Mouse (Mus musculus) heart, adult 8-10 months (tissue): ENCODE measurements around the gene Sugct. TPM values are rescaled to one million over a fixed set of nuclear protein-coding genes. Genes with fewer than 3 reads are reported as not detected.

Experiments used
- DNase-seq: peaks from one replicate; pipeline ENCODE4 v3.0.0; 2022; ENCODE audit warnings: low spot score
- total RNA-seq, 4 experiments: library from RNA; stranded (reverse); gene quantifications; 2 replicates each; pipeline ENCODE4 v1.2.4; 2022

Sugct gene
- total RNA-seq, 4 experiments from 2014 or later: 0.52 to 1.5 (median 1.1) TPM

- DNase-seq: no peak
Observed at GRCm38 (mm10) chr13:17038341-17038740, 657.0 kb downstream of the Sugct start.

GRCm38 (mm10) chr13:17037899-17038298, 657.5 kb downstream of the Sugct start:
- DNase-seq: no peak

GRCm38 (mm10) chr13:17030761-17031160, 664.6 kb downstream of the Sugct start:
- DNase-seq: no peak

GRCm38 (mm10) chr13:17028595-17028994, 666.8 kb downstream of the Sugct start:
- DNase-seq: peak; percentile 30

- DNase-seq: no peak
Observed at GRCm38 (mm10) chr13:17027846-17028529, 667.4 kb downstream of the Sugct start.

GRCm38 (mm10) chr13:17027001-17027400, 668.4 kb downstream of the Sugct start:
- DNase-seq: no peak

GRCm38 (mm10) chr13:16996464-16996863, 698.9 kb downstream of the Sugct start:
- DNase-seq: no peak

GRCm38 (mm10) chr13:16995321-16995720, 700.0 kb downstream of the Sugct start:
- no peak for DNase-seq

- DNase-seq: no peak
Observed at GRCm38 (mm10) chr13:16977743-16978142, 717.6 kb downstream of the Sugct start.

GRCm38 (mm10) chr13:16971277-16971676, 724.1 kb downstream of the Sugct start:
- peak; percentile 5 for DNase-seq

- DNase-seq: no peak
Observed at GRCm38 (mm10) chr13:16968995-16969394, 726.4 kb downstream of the Sugct start.

- DNase-seq: no peak
Observed at GRCm38 (mm10) chr13:16964823-16965475, 730.4 kb downstream of the Sugct start.

GRCm38 (mm10) chr13:16952045-16952444, 743.3 kb downstream of the Sugct start:
- DNase-seq: no peak

GRCm38 (mm10) chr13:16939466-16939811, 755.9 kb downstream of the Sugct start:
- no peak for DNase-seq

- DNase-seq: no peak
Observed at GRCm38 (mm10) chr13:16938552-16939465, 756.5 kb downstream of the Sugct start.

GRCm38 (mm10) chr13:16937422-16938202, 757.7 kb downstream of the Sugct start:
- peak; percentile 61 for DNase-seq

- peak; percentile 17 for DNase-seq
Observed at GRCm38 (mm10) chr13:16935029-16935428, 760.3 kb downstream of the Sugct start.

- no peak for DNase-seq
Observed at GRCm38 (mm10) chr13:16933600-16933999, 761.8 kb downstream of the Sugct start.

GRCm38 (mm10) chr13:16921305-16921704, 774.0 kb downstream of the Sugct start:
- no peak for DNase-seq

GRCm38 (mm10) chr13:16915697-16916096, 779.7 kb downstream of the Sugct start:
- DNase-seq: no peak

GRCm38 (mm10) chr13:16912214-16912613, 783.1 kb downstream of the Sugct start:
- DNase-seq: no peak

GRCm38 (mm10) chr13:16906974-16907373, 788.4 kb downstream of the Sugct start:
- DNase-seq: no peak
